Mouse (Mus musculus) right cerebral cortex, postnatal 4 days (tissue): ENCODE data around the gene Rims1.

Source experiments
- DNase-seq: peaks from one replicate; pipeline ENCODE4 v3.0.0-alpha.2; 2022

Gene Rims1

DNA sequence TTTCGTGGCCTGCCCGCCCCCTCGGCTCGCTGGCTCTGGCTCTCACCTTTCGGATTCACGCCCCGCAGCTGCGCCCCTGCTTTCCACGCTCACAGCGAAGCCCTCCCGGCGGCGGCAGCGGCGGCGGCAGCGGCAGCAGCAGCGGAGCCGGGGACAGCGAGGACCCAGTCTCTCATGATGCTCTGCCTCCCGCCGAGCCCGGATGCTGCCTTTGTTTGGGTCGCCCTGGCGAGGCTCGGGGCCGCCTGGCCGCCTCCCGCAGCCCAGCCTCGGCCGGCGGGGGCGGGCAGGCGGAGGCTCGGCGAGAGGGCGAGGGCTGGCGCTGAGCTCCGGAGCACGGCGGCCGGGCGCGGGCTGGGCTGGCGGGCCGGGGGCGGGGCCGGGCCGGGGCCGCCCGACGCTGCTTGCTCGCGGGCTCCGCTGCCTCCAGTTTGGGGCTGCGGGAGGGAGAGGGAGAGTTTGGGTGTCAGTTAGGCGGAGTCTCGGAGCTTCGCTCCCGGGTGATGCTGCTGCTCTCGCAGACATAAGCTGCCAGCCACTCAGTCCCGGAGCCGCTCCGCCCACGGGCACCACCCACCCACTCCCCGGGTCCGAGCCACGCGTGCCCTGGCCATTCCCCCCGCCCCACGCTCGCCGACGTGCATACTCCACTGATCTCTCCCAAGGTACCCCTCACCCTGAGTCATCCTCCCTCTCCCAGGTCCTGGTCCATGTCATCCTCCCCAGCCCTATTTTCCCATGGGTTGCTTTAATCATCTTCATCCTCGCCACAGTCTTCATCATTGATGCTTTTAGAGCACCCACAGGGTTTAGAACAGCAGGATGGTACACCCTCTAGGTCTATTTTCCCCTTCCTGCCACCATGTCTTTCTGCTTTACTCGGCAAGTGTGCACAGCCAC is at the start of gene Rims1:
Gene Rims1, minus strand, starts transcription at position 269 of the 900 bp plus-strand sequence.
- DNase-seq: peak; percentile 71

DNA sequence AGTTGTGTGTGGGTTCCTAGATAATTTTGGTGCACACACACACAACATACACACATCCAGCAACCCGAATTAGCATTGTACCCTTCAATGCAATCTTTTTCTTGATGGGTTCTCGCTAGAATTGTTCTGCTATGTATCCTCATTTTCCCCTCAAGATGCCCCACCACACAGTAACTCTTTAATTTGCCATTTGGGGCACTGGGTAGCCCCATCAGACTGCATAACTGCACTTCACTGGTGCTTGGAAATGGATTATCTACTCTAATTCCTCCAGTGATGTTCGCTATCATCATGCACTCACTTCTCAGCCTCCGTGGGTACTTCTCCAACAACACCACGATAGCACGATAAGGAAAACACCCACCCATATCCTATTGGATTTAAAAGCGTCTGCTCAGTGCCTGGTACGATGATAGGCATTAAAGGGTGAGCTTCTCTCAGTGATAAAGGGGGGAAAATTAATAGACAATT is 867 bp upstream of the Rims1 start:
- peak; percentile 8 for DNase-seq

DNA sequence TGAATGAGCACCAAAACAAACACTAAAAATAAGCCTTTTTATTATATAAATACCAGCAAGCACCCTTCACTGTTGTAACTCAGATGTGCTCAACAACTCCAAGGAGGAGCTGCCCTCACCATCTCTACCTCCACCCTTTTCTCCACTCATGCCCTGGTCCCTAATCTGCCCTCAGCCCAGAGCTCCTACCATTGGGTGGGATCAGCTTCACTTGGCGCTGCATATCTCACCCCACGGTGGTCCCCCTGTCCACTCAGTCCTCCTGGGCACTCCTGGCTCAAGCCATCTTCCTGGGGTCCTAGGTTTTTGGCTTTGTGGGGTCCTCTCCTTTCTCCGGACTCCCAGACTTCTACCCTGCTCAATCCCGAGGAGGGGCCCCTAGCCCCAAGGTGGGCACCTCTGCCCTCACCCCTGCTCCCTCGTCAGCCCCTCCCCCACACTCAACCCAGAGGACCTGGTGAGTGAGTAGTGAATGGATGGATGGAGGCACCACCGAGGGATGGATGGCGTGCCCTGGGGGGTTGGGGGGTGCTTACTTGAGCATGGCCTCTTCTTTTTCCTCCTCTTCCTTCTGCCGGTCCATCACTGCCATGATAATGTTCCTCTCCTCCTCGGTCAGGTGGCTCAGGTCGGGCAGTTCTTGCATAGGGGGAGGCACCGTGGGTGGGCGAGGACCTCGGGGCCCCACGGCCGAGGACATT is 619 bp downstream of the Rims1 start:
- peak; percentile 43 for DNase-seq

DNA sequence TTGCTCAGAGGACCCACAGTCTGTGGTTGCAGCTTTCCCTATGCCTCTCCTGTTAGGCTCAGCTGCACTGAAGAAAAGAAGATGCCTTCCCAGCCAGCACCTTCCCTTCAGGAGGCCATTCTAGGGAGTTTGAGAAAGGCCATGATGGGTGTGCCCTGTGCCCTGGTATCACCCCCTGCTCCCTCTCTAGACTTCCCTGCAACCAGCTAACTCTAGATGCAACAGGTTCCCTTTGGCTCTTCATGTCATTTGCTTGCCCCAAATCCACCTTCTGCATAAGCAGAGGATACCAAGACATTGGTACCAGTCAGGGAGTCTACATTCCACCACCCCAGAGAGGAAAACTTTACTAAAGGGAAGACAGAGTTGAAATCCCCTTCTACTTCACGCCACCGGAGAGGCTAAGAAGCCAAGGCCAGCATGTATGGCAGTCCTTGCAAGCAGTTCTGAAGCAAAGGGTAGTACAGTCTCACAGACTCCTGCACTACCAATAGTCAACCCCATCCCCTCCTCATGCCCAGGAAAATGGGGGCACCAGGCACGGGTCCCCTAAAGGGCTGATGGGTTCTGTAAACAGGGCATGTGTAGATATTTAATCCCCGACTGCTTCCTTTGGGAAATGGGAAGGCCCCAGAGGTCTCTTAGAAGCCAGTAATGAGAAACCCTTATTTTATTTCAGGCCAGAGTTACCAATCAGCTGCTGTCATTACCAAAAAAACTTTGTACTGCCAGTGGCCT is 1.5 kb downstream of the Rims1 start:
- peak; percentile 2 for DNase-seq

DNA sequence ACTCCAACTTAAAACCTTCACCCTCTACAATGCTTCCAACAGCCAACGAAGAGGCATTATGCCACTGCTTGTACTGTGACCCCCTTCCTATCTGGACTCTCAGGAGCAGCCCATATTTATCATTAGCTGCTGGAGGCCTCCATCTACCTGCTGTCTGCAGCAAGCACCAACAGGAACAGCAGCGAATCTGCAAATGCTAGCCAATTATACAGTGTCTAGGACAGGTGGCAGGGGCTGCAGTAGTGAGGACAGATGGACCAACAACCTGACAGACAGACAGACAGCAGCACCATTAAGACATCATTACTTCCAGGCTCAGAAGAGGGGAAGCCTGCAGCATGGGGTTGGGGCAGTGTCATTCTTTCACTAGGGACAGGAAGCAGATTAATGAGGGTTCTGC is 2.3 kb downstream of the Rims1 start:
- no peak for DNase-seq

DNA sequence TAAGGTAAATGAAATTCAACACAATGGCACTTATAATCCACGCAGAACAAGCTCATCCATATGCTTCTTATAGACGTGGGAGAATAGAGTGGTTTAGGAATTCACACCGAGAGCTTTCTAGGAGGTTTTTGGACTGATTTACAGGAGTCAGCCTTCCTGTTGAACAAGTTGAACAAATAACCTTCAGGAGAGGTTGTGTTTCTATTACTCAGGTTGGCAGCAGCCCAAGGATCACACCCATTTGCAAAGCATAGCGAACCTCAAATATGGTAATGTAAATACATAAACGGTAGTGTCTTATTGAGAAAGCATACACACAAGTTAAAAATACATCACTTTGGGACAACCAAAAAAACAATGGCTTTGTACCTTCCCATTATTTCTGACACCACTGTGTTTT is 5.5 kb downstream of the Rims1 start:
- DNase-seq: no peak

DNA sequence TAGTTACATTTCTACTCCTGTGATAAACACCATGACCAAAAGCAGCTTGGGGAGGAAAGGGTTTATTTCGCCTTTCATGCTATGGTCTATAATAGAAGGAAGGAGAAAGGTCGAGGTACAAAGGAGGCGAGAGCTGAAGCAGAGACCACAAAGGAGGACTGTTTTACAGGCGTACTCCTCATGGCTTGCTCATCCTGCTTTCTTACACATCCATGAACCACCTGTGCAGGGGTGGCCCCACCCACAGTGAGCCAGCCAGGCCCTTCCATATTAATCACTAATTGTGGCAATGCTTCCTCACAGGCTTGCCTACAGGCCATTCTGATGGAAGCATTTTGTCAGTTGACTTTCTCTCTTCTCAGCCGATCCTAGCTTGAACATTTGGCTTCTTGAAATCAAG is 8.7 kb downstream of the Rims1 start:
- DNase-seq: no peak

DNA sequence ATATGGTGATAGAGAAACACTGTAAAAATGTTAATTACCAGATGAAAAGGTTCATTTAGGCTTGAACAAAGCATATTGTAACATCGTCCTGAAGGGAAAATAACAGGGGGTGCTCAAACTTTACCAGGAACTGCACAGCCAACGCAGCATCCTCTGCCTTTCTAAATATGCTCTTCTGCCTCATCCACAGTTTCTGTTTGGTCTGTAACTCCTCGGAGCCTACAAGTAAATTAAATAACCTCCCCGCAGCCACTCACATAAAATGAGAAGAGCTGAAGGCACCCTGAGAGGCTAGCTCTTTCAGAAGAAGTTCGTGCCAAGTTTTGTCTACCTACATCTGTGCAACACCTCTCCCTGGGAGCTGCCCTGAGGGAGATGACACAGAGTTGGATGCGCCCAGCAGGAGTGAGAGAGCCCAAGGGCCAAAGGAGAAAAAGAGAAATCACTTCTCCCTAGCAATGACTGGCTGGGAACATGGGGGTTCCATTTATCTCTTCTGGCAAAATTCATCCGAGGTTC is 16.3 kb downstream of the Rims1 start:
- DNase-seq: no peak

DNA sequence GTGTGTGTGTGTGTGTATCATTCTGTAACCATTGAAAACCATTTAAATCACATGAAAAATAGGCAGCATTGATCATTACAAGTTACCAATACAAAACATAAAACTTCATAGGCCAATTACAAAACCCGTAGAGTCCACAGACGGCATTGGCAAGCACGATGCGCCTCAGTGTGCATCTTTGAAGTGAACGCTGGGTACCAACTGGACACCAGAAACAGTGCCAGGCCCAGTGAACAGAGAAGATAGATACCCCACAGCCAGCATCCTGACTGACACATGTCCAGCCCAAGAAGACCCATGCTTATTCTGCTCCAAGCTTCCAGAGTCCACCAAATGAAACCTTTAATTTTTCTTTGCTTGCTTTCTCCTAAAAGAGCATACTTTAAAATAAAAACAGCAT is 18.2 kb downstream of the Rims1 start:
- no peak for DNase-seq

DNA sequence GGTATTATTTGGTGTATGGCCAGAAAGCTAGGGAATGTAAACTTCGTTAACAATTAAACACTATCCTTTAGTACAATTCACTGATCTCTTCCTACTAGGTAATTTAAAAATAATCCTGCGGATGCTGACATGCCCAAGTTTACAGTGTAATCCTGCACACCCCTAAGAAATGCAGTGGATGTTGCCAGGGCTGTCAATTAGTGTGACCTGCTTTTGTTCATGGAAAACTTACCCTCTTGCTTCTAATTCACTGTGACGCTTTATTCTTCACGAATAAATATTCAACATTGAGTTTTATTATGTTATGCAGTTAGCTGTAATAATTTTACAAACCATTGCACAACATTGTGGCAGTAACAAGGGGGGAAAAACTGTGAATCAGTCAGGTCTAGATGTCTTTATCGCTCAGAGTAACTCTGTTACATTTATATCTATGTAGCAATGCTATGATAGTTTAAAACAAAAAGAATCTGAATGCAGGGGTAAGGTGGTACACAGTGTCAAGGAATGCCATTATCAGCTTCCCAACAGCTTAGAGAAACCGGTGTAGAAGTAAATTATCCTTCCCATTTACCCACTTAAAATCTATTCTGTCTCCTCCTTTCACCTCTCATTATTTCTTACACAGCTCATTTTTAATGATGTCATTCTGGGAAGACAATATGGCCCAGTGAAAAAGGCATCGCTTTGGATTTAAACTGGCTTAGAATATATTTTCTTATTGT is 35.1 kb downstream of the Rims1 start:
- DNase-seq: no peak

DNA sequence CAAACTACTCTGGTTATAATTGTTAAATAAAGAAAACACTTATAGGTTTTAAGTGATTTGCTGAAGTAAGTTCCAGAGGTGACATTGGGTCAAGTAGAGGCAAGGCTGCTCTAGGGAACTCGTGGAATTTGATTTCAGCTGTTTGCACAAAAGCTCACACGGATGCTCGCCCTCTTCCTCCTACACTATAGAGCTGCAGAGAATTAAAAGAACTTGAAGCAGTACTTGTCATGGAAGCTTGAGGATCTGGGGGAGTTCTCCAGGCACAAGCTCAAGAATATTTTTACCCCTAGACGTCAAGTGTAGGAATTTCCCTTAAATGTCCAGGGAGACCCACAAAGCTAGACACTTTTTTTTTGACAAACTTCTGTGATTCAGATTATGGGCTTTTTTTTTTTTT is 42.4 kb downstream of the Rims1 start:
- DNase-seq: no peak

DNA sequence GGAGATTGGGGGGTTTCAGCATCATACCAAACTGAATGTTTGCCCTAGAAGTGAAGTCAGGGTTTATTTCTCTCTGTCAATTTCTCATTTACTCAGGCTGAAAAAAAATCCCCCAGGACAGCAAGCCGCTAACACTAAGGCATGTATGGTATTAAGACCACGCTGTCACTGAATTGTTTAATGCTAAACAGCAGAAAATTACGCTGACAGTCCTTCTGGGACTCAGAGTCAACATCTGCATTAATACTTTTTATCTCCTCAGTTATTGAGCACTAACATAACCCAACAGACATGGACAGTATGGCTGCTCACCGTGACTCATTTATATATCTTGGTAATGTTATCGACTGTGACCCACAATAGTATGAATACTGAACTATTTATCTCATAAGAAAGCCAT is 43.0 kb downstream of the Rims1 start:
- no peak for DNase-seq

DNA sequence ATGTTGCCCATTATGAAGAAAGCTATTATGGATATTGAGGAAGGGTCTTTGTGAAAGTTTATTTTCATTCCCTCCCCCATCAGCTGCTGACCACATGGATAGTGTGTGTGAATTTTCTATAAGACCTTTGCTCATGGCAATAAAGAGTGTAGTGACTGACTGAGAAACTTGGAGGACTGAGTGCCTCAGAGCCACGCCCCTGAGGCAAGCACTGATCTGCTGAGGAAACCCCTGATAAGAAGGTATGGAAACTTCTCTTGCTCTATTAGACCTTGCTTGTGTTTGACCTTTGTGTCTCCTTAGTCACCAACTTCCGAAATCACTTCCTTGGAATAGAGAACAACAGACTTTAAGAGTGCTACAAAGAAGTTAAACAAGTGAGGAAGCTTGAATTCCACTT is 55.3 kb downstream of the Rims1 start:
- DNase-seq: no peak

DNA sequence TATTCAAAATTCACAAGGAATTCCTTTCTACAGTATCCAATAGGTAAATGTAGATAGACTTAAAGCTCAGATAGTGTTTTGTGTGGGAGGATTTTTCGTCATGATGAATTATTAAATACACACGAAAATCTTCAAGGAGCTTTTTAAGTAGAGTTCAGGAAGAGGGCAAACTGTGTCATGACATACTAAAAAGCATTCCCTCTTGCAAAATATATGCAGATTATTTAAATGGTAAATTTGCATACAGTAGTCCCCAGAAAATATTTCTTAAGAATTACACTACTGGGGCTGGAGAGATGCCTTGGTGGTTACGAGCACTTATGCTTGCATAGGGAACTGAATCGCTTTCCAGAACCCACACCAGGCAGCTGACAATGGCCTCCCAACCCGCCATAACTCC is 61.1 kb downstream of the Rims1 start:
- no peak for DNase-seq

DNA sequence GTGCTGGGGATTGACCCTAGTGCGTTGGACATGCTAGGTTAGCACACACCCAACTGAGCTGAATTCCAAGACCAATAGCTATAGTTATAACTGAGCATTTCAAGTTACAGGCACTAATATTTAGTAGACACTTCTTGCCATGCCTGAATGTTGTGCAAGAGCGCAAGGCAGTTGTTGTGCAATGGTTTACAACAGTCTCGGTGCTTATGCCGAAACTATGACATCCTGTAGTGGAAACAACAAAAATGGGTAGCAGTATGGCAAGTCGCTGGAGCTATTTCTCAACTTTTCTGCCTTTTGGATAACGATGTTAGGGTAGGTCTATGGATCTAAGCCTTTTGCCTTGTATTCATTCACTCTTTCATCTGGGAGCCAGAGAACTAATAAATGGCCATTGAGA is 68.3 kb downstream of the Rims1 start:
- no peak for DNase-seq

DNA sequence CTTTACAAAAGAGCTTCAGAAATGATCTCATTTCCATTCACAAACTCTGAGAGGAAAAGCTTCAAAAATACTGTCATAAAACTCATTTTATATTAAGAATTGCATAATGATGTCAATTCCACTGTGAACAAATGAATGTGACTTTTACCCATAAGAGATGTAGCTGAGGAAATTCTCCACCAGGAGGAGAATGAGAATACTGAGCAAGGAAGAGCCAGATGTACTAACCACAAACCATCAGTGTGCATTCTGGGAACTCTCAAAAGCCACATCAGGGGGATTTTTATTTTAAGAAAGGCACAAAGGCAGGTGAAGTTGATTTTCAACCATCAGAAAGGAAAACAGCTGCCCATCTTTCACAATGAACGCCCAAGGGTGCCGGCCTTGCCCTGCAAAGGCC is 71.4 kb downstream of the Rims1 start:
- DNase-seq: no peak

DNA sequence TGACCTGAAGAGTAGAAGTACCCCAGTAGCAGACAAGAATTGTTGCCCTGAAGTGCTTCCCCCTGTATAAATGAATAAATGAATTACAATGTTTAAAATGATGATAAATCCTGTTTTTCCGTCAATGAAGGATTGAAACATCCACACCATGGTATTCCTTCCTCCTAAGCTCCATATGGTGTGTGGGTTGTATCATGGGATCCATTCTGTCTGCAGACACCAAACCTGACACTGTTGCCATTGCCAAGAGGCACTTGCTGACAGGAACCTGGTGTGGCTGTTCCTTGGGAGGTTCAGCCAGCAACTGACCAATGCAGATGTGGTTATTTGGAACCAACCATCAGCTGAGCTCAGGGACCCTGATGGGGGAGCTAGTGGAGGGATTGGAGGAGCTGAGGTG is 72.5 kb downstream of the Rims1 start:
- DNase-seq: no peak

DNA sequence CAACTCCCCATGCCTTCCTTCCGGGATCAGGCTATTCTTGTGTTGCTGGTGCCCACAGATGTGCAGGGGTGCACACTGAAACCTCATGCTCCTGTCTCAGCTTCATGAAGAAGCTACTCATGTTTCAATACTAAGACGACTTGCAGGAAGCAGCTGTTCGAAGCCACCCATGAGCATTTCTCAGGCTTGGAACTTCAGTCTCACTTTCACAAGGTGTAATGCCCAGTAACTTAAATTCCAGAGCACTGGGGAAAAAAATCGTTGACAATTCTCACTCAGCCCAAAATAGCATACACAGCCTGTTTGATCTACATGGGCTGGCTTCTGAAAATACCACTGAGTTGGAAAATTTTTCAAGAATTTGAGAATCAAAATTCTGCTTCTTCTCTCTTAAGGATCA is 77.6 kb downstream of the Rims1 start:
- no peak for DNase-seq

DNA sequence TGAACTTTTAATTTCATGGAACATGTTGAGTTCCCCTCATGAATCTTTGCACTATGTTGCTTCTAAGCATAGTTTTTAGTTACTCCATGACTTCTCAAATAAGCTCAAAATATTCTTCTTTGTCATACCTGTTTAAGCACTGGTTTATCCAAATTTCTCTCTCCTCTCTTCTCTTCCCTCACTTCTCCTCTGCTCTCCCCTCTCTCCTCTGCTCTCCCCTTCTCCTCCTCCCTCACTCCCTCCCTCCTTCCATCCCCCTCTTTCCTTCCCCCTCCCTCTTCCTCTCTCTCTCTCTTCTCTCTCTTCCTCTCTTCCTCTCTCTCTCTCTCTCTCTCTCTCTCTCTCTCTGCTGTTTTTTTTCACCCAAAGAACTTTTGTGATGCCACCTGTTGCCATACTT is 84.1 kb downstream of the Rims1 start:
- DNase-seq: no peak

DNA sequence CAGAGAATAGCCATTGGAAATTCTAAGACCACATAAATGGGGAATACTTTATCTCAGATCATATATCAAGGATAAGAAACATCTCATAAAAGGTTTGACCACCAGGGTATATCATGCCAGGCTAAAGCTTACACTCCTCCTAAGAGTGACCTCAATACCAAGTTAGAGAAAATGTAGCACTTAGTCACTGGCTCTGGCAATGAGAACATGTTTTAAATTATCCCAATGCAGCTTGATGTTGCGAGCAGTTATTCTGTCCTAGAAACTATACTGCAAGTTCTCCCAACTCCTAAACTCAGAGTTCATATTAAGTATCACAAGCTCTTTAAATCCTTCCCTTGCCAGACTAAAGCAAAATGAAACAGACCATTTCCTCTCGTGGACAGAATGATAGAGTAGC is 85.1 kb downstream of the Rims1 start:
- no peak for DNase-seq

DNA sequence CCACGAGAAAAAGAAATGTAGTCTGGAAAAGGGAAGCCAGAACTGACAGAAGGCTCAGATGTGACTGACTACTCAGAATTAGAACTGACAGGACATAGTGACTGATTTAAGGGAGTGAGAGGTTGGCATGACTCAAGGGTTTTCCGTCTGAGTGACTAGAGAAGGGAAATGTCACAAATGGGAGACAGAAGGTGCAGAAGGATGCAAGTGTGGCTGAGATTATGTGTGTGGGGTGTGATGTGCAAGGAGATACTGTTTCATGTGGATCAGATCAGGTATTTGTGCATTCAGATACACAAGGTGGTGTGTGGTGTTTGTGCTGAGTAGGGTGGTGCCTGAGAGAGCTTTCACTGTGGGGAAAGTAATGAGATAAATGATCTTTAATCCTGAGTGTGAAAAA is 96.3 kb downstream of the Rims1 start:
- no peak for DNase-seq

DNA sequence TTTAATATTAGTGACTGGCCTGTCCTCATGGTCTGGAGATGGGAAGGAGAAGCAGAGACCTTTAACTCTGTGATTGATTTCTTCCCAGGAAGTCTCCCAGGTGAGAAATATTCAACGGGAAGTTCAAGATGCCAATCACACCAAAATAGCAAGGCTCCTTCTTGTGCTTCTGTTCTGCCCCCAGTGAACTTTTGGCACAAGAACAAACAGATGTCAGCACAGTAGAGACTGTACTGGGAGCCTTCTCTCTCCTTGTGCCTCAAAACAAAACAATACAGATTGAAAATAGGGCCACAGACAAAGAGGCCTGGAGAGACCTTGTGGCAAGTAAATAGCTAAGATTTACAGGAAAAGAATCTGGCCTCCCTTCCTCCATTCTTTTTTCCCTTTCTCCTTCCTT is 110.7 kb downstream of the Rims1 start:
- DNase-seq: no peak

DNA sequence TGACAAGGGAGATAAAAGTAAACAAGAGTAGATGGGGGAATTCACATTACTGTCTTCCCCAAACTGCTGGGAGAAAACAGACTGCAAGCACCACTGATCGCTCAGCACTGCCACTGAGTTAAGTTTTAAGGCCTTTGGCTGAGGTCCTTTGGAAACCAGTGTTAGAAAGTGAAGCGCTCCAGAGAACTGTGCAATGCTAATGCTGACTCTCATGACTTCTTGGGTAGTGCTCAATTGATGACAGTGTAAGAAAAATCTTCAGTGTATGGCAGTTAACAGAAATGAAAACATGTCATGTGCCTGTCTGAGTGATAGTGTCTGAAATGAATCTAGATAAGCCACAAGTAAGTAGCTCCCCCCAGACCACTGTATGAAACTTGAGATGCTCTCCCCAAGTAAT is 111.3 kb downstream of the Rims1 start:
- DNase-seq: no peak
